Mouse (Mus musculus) embryonic facial prominence, embryonic 10.5 days (tissue): ENCODE data around the gene Cdan1. TPM values are rescaled to one million over a fixed set of nuclear protein-coding genes. Genes with fewer than 3 reads are reported as not detected.
A peak's percentile ranks its signal among the peaks of the same experiment; 100 is the strongest.

ENCODE experiments used
- DNase-seq: peaks from one replicate; pipeline ENCODE4 v3.0.0-alpha.2; 2017; ENCODE audit warnings: low spot score
- H3K27ac ChIP-seq: fragments of 300-500 bp; sonication (generic); replicated peaks from 2 replicates; pipeline ENCODE4 v1.5.1; 2016; ENCODE audit warnings: mild to moderate bottlenecking
- H3K27me3 ChIP-seq: fragments of 300-500 bp; sonication (generic); replicated peaks from 2 replicates; pipeline ENCODE4 v1.6.1; 2016; ENCODE audit warnings: low read depth, mild to moderate bottlenecking; ENCODE audit not compliant: poor library complexity, severe bottlenecking
- H3K36me3 ChIP-seq: fragments of 300-500 bp; sonication (generic); replicated peaks from 2 replicates; pipeline ENCODE4 v1.6.1; 2016; ENCODE audit warnings: mild to moderate bottlenecking, moderate library complexity
- H3K4me1 ChIP-seq: fragments of 300-500 bp; sonication (generic); 2 replicates; pipeline ENCODE4 v1.6.1; 2016
- H3K4me3 ChIP-seq: fragments of 300-500 bp; sonication (generic); 2 replicates; pipeline ENCODE4 v1.5.1; 2016; ENCODE audit warnings: mild to moderate bottlenecking, moderate library complexity
- H3K9me3 ChIP-seq: fragments of 300-500 bp; sonication (generic); 2 replicates; pipeline ENCODE4 v1.6.1; 2016; ENCODE audit warnings: mild to moderate bottlenecking
- WGBS: fragments of 180-500 bp; shearing (Covaris S2); methylation state at CpG from one replicate; pipeline ENCODE4 v1.1.7; 2016; 5-methylcytosine and 5-hydroxymethylcytosine counted together
- polyA plus RNA-seq: library from polyadenylated mRNA; unstranded; fragments of >200 nt; fragmentation: Nextera tagmentation; extraction: Ambion mirVana; gene quantifications from 2 replicates; pipeline ENCODE4 v1.2.1, GENCODE M21; 2016

Cdan1 gene
- polyA plus RNA-seq, 1 experiment from 2014 or later, result 5.7 TPM

GRCm38 (mm10) chr2:120730639-120731166, 119.2 kb downstream of the Cdan1 start:
- Histone ChIP-seq H3K9me3 (no peaks in the 10 kb centered on the region), H3K4me3 (peak overlapping the region; percentile 100), H3K27ac (peak overlapping the region; percentile 91), H3K36me3 (peaks cover 32% of the 10 kb centered on the region), H3K4me1 (peaks cover 35% of the 10 kb centered on the region), H3K27me3 (no peaks in the 10 kb centered on the region)
- under 1% methylated on average over 50 of the region's 50 CpGs for WGBS
- DNase-seq, result no peak

- Histone ChIP-seq H3K4me1 (peaks cover 35% of the 10 kb centered on the region), H3K27ac (peak overlapping the region; percentile 91), H3K27me3 (no peaks in the 10 kb centered on the region), H3K4me3 (peak overlapping the region; percentile 100), H3K36me3 (peaks cover 39% of the 10 kb centered on the region), H3K9me3 (no peaks in the 10 kb centered on the region)
- 12% methylated on average over 23 of the region's 23 CpGs for WGBS
- DNase-seq, result peak; percentile 30
Observed at GRCm38 (mm10) chr2:120729775-120730585, 119.9 kb downstream of the Cdan1 start.

GRCm38 (mm10) chr2:120724176-120724575, 125.8 kb downstream of the Cdan1 start:
- peaks cover 95% of the 10 kb centered on the region for H3K36me3 ChIP-seq
- peaks cover 10% of the 10 kb centered on the region for H3K4me1 ChIP-seq
- no peaks in the 10 kb centered on the region for H3K27me3 ChIP-seq
- no peak overlapping the region for H3K4me3 ChIP-seq
- no peaks in the 10 kb centered on the region for H3K9me3 ChIP-seq
- no peak overlapping the region for H3K27ac ChIP-seq
- WGBS, result 88% methylated on average over 6 of the region's 6 CpGs
- no peak for DNase-seq

GRCm38 (mm10) chr2:120723621-120724020, 126.3 kb downstream of the Cdan1 start:
- Histone ChIP-seq H3K9me3 (no peaks in the 10 kb centered on the region), H3K27me3 (no peaks in the 10 kb centered on the region), H3K4me3 (no peak overlapping the region), H3K36me3 (peaks cover 98% of the 10 kb centered on the region), H3K27ac (no peak overlapping the region), H3K4me1 (peaks cover 4% of the 10 kb centered on the region; the same call in 1 of the 2 replicates)
- DNase-seq, result no peak
- 72% methylated on average over 4 of the region's 4 CpGs for WGBS

- WGBS, result 81% methylated on average over 8 of the region's 8 CpGs
- no peak for DNase-seq
- no peak overlapping the region for H3K27ac ChIP-seq
- H3K36me3 ChIP-seq, result peaks cover 98% of the 10 kb centered on the region
- H3K4me1 ChIP-seq, result no peaks in the 10 kb centered on the region
- H3K27me3 ChIP-seq, result no peaks in the 10 kb centered on the region
- H3K9me3 ChIP-seq, result no peaks in the 10 kb centered on the region
- H3K4me3 ChIP-seq, result no peak overlapping the region
Observed at GRCm38 (mm10) chr2:120722491-120722890, 127.4 kb downstream of the Cdan1 start.

- H3K27ac ChIP-seq, result no peak overlapping the region
- no peaks in the 10 kb centered on the region for H3K4me1 ChIP-seq
- WGBS, result 93% methylated on average over 2 of the region's 2 CpGs
- H3K9me3 ChIP-seq, result no peaks in the 10 kb centered on the region
- no peak for DNase-seq
- no peaks in the 10 kb centered on the region for H3K27me3 ChIP-seq
- no peak overlapping the region for H3K4me3 ChIP-seq
- peaks cover 98% of the 10 kb centered on the region for H3K36me3 ChIP-seq
Observed at GRCm38 (mm10) chr2:120721911-120722310, 128.0 kb downstream of the Cdan1 start.

GRCm38 (mm10) chr2:120720821-120721220, 129.1 kb downstream of the Cdan1 start:
- Histone ChIP-seq H3K9me3 (no peaks in the 10 kb centered on the region), H3K36me3 (peaks cover 98% of the 10 kb centered on the region), H3K4me3 (no peak overlapping the region), H3K4me1 (no peaks in the 10 kb centered on the region), H3K27me3 (no peaks in the 10 kb centered on the region), H3K27ac (no peak overlapping the region)
- no peak for DNase-seq
- 91% methylated on average over 6 of the region's 6 CpGs for WGBS

- Histone ChIP-seq H3K4me3 (no peak overlapping the region), H3K4me1 (no peaks in the 10 kb centered on the region), H3K36me3 (peaks cover 98% of the 10 kb centered on the region), H3K27me3 (no peaks in the 10 kb centered on the region), H3K27ac (no peak overlapping the region), H3K9me3 (no peaks in the 10 kb centered on the region)
- no peak for DNase-seq
- WGBS, result 94% methylated on average over 8 of the region's 8 CpGs
Observed at GRCm38 (mm10) chr2:120718496-120718895, 131.4 kb downstream of the Cdan1 start.

- H3K36me3 ChIP-seq, result peaks cover 66% of the 10 kb centered on the region
- DNase-seq, result no peak
- H3K27me3 ChIP-seq, result no peaks in the 10 kb centered on the region
- H3K4me1 ChIP-seq, result no peaks in the 10 kb centered on the region
- H3K27ac ChIP-seq, result no peak overlapping the region
- H3K9me3 ChIP-seq, result no peaks in the 10 kb centered on the region
- H3K4me3 ChIP-seq, result no peak overlapping the region
- WGBS, result 92% methylated on average over 3 of the region's 3 CpGs
Observed at GRCm38 (mm10) chr2:120713441-120713840, 136.5 kb downstream of the Cdan1 start.

- H3K9me3 ChIP-seq, result no peaks in the 10 kb centered on the region
- H3K27me3 ChIP-seq, result no peaks in the 10 kb centered on the region
- 94% methylated on average over 3 of the region's 3 CpGs for WGBS
- peaks cover 4% of the 10 kb centered on the region; the same call in 1 of the 2 replicates for H3K4me1 ChIP-seq
- H3K36me3 ChIP-seq, result peaks cover 46% of the 10 kb centered on the region
- no peak overlapping the region for H3K4me3 ChIP-seq
- no peak for DNase-seq
- H3K27ac ChIP-seq, result no peak overlapping the region
Observed at GRCm38 (mm10) chr2:120710948-120711347, 139.0 kb downstream of the Cdan1 start.

- peaks cover 38% of the 10 kb centered on the region for H3K36me3 ChIP-seq
- H3K4me3 ChIP-seq, result no peak overlapping the region
- WGBS, result 91% methylated on average over 3 of the region's 3 CpGs
- H3K4me1 ChIP-seq, result peaks cover 4% of the 10 kb centered on the region; the same call in 1 of the 2 replicates
- no peak for DNase-seq
- H3K27me3 ChIP-seq, result no peaks in the 10 kb centered on the region
- no peaks in the 10 kb centered on the region for H3K9me3 ChIP-seq
- H3K27ac ChIP-seq, result no peak overlapping the region
Observed at GRCm38 (mm10) chr2:120710154-120710553, 139.8 kb downstream of the Cdan1 start.

- H3K9me3 ChIP-seq, result no peaks in the 10 kb centered on the region
- peaks cover 4% of the 10 kb centered on the region; the same call in 1 of the 2 replicates for H3K4me1 ChIP-seq
- no peak overlapping the region for H3K27ac ChIP-seq
- H3K36me3 ChIP-seq, result peaks cover 7% of the 10 kb centered on the region
- no peak overlapping the region for H3K4me3 ChIP-seq
- DNase-seq, result no peak
- no peaks in the 10 kb centered on the region for H3K27me3 ChIP-seq
Observed at GRCm38 (mm10) chr2:120707041-120707440, 142.9 kb downstream of the Cdan1 start.

- Histone ChIP-seq H3K4me1 (peaks cover 2% of the 10 kb centered on the region; the same call in 1 of the 2 replicates), H3K27ac (no peak overlapping the region), H3K27me3 (no peaks in the 10 kb centered on the region), H3K36me3 (peaks cover 9% of the 10 kb centered on the region; the same call in 1 of the 2 replicates), H3K9me3 (no peaks in the 10 kb centered on the region), H3K4me3 (no peak overlapping the region)
- no peak for DNase-seq
- 79% methylated on average over 5 of the region's 5 CpGs for WGBS
Observed at GRCm38 (mm10) chr2:120702675-120703074, 147.3 kb downstream of the Cdan1 start.
